In genomic region chr5:74197541-74198330, GRCm38 (mm10) we compare ENCODE assay signal across 7 mouse cellular contexts. TPM values are rescaled to one million over a fixed set of nuclear protein-coding genes. Genes with fewer than 3 reads are reported as not detected.
DNase-seq lines count a peak whose midpoint lies in the region; ATAC-seq lines count a peak whose summit lies in the region.

No protein-coding gene starts in this region.

- H3K4me2 ChIP-seq in lung, embryonic 15.5 days, result peak overlapping the region; percentile 97
- H3K4me2 ChIP-seq in forebrain, embryonic 13.5 days, result peak overlapping the region; percentile 92
- H3K4me2 ChIP-seq in hindbrain, embryonic 14.5 days (replicated peaks), result peak overlapping the region; percentile 77
- H3K4me2 ChIP-seq in neural tube, embryonic 15.5 days, result peak overlapping the region; percentile 99

- peak overlapping the region; percentile 97 for H3K4me3 ChIP-seq in lung, embryonic 15.5 days
- H3K4me3 ChIP-seq in forebrain, embryonic 13.5 days, result no peak overlapping the region
- no peak overlapping the region; the same call in 1 of the 2 replicates for H3K4me3 ChIP-seq in hindbrain, embryonic 14.5 days (replicated peaks; ENCODE audit: low read length)
- 0 out of 2 replicates have a peak overlapping the region, but pooled peaks have one; percentile 4 for H3K4me3 ChIP-seq in neural tube, embryonic 15.5 days (replicated peaks)

- no peaks in the 10 kb centered on the region for H3K9me3 ChIP-seq in lung, embryonic 15.5 days
- no peaks in the 10 kb centered on the region for H3K9me3 ChIP-seq in forebrain, embryonic 13.5 days (replicated peaks)
- H3K9me3 ChIP-seq in hindbrain, embryonic 14.5 days (ENCODE audit: control insufficient read depth, low read length), result no peaks in the 10 kb centered on the region
- no peaks in the 10 kb centered on the region for H3K9me3 ChIP-seq in neural tube, embryonic 15.5 days (replicated peaks)

- ATAC-seq in lung, embryonic 15.5 days (ENCODE audit: borderline replicate concordance, extremely low read depth, low FRiP score, low TSS enrichment), result no peak
- ATAC-seq in forebrain, embryonic 13.5 days, result no peak
- ATAC-seq in hindbrain, embryonic 14.5 days (ENCODE audit: low FRiP score), result no peak
- no peak for ATAC-seq in neural tube, embryonic 15.5 days (ENCODE audit: low FRiP score)

- peaks cover 29% of the 10 kb centered on the region; the same call in 1 of the 2 replicates for H3K36me3 ChIP-seq in lung, embryonic 15.5 days
- H3K36me3 ChIP-seq in forebrain, embryonic 13.5 days (ENCODE audit: poor library complexity, severe bottlenecking), result peaks cover 13% of the 10 kb centered on the region
- no peaks in the 10 kb centered on the region for H3K36me3 ChIP-seq in hindbrain, embryonic 14.5 days (replicated peaks; ENCODE audit: control insufficient read depth, insufficient read depth)
- no peaks in the 10 kb centered on the region for H3K36me3 ChIP-seq in neural tube, embryonic 15.5 days

- peaks cover 55% of the 10 kb centered on the region for H3K4me1 ChIP-seq in lung, embryonic 15.5 days
- peaks cover 46% of the 10 kb centered on the region for H3K4me1 ChIP-seq in forebrain, embryonic 13.5 days
- peaks cover 23% of the 10 kb centered on the region; the same call in 1 of the 2 replicates for H3K4me1 ChIP-seq in hindbrain, embryonic 14.5 days (replicated peaks; ENCODE audit: control insufficient read depth, insufficient read depth, low read length)
- peaks cover 50% of the 10 kb centered on the region for H3K4me1 ChIP-seq in neural tube, embryonic 15.5 days

- 41% methylated on average over 22 of the region's 22 CpGs for WGBS in lung, embryonic 15.5 days
- WGBS in forebrain, embryonic 13.5 days, result 65% methylated on average over 22 of the region's 22 CpGs
- WGBS in hindbrain, embryonic 14.5 days, result 65% methylated on average over 22 of the region's 22 CpGs
- 52% methylated on average over 22 of the region's 22 CpGs for WGBS in neural tube, embryonic 15.5 days

- H3K9ac ChIP-seq in lung, embryonic 15.5 days, result peak overlapping the region; percentile 30
- no peak overlapping the region; the same call in 1 of the 2 replicates for H3K9ac ChIP-seq in forebrain, embryonic 13.5 days
- no peak overlapping the region for H3K9ac ChIP-seq in hindbrain, embryonic 14.5 days
- H3K9ac ChIP-seq in neural tube, embryonic 15.5 days (replicated peaks), result no peak overlapping the region

- no peaks in the 10 kb centered on the region for H3K27me3 ChIP-seq in lung, embryonic 15.5 days
- H3K27me3 ChIP-seq in forebrain, embryonic 13.5 days, result peaks cover 4% of the 10 kb centered on the region; the same call in 1 of the 2 replicates
- H3K27me3 ChIP-seq in hindbrain, embryonic 14.5 days (ENCODE audit: control insufficient read depth, insufficient read depth, low read length), result peaks cover 2% of the 10 kb centered on the region; the same call in 1 of the 2 replicates
- H3K27me3 ChIP-seq in neural tube, embryonic 15.5 days (replicated peaks), result no peaks in the 10 kb centered on the region

- peak overlapping the region; percentile 92 for H3K27ac ChIP-seq in lung, embryonic 15.5 days
- H3K27ac ChIP-seq in forebrain, embryonic 13.5 days, result peak overlapping the region; percentile 49; the same call in 1 of the 2 replicates
- peak overlapping the region; percentile 30; the same call in 1 of the 2 replicates for H3K27ac ChIP-seq in hindbrain, embryonic 14.5 days
- peak overlapping the region; percentile 58 for H3K27ac ChIP-seq in neural tube, embryonic 15.5 days (replicated peaks)

- no peak for DNase-seq in lung, postnatal 14 days
- no peak for DNase-seq in hindbrain, embryonic 14.5 days (ENCODE audit: low spot score)
- DNase-seq in right cerebral cortex, postnatal 36 days (ENCODE audit: low spot score in 2 of 2), result no peak
- DNase-seq in cerebellum, adult 8-10 months, result no peak

RNA-seq across cellular contexts. Expression of gene Rasl11b, which starts 2.6 kb away (rescaled TPM):
- polyA plus RNA-seq in lung, embryonic 15.5 days (2015; fragmentation: Nextera tagmentation; extraction: Ambion mirVana), result 150 and 154 TPM in 2 replicates
- polyA plus RNA-seq in forebrain, embryonic 13.5 days (2015; fragmentation: Nextera tagmentation; extraction: Ambion mirVana), result 23.0 TPM in 2 replicates
- 15.4 and 16.5 TPM in 2 replicates for polyA plus RNA-seq in hindbrain, embryonic 14.5 days (2014; fragmentation: Nextera tagmentation; extraction: Ambion mirVana)
- polyA plus RNA-seq in neural tube, embryonic 15.5 days (2015; fragmentation: Nextera tagmentation; extraction: Ambion mirVana), result 16.5 and 17.4 TPM in 2 replicates

Comparison
In these comparisons a context has a peak if more than half of its experiments do, and no peak if none do; other contexts are left out.
1. H3K27ac ChIP-seq: peak in every context shown above with its lines; median percentile 92 in lung, embryonic 15.5 days; 58 in neural tube, embryonic 15.5 days; 49 in forebrain, embryonic 13.5 days; 30 in hindbrain, embryonic 14.5 days.
2. H3K4me3 ChIP-seq: peak in lung, embryonic 15.5 days (single experiment) and neural tube, embryonic 15.5 days (single experiment); none in forebrain, embryonic 13.5 days (single experiment) and hindbrain, embryonic 14.5 days (single experiment).
3. Peak in every context shown above with its lines, with median percentiles within 50 percentile points of each other: H3K4me2 ChIP-seq.